Mouse (Mus musculus) embryonic stem cell, embryonic (primary cell): ENCODE measurements at regions not wholly inside any gene's neighbourhood (a gene's known extent, or its start where the extent isn't known, plus 50 kb on each side); places are given as distances from the start of the nearest gene placed in this dataset.
"Not testable (repeated sequence)": the region's sequence is repeated elsewhere in the genome, so short reads cannot be mapped to it uniquely, and the experiment has no call there.

Experiments used
- CTCF ChIA-PET, 4 experiments: fragments of 300-600 bp in 2 of 4; fragments of 350-600 bp in 2 of 4; sonication (Branson Sonifier 250); formaldehyde crosslinking; loops; one replicate each; lab custom pipeline; 2022; ENCODE audit warnings: inconsistent platforms in 2 of 4; lab: Charles Lee
- POLR2A ChIA-PET, 4 experiments: fragments of 300-600 bp in 2 of 4; fragments of 350-600 bp in 2 of 4; sonication (Branson Sonifier 250); formaldehyde crosslinking; loops; one replicate each; lab custom pipeline; 2022; ENCODE audit warnings: antibody characterized with exemption in 4 of 4, inconsistent platforms in 1 of 4; lab: Charles Lee

GRCm38 (mm10) chr14:35740845-35741244, 70.9 kb downstream of the 4930596D02Rik start:
- POLR2A ChIA-PET = no interaction called here

GRCm38 (mm10) chr14:35730681-35731080, 81.1 kb downstream of the 4930596D02Rik start:
- CTCF ChIA-PET = no interaction called here
- POLR2A ChIA-PET = no interaction called here

More at GRCm38 (mm10) chr14:35740845-35741244, 70.9 kb downstream of the 4930596D02Rik start:
- CTCF ChIA-PET = no interaction called here

GRCm38 (mm10) chr14:35685211-35685610, 126.6 kb downstream of the 4930596D02Rik start:
- CTCF ChIA-PET = no interaction called here
- POLR2A ChIA-PET = interaction anchor here in 1 of 4 experiments (0.6 kb wide), 1 partner anchor 257 kb away, joined by 3 read pairs; no protein-coding TSS in a partner anchor

- ChIA-PET POLR2A (interaction anchor here in 1 of 4 experiments (1.4 kb wide), 1 partner anchor 9 kb away, joined by 5 read pairs; no protein-coding TSS in a partner anchor), CTCF (no interaction called here)
Observed at GRCm38 (mm10) chr14:35673090-35673489, 138.7 kb downstream of the 4930596D02Rik start.

GRCm38 (mm10) chr14:35650381-35650780, 161.4 kb downstream of the 4930596D02Rik start:
- ChIA-PET CTCF (no interaction called here), POLR2A (no interaction called here)

GRCm38 (mm10) chr14:35649658-35650057, 162.1 kb downstream of the 4930596D02Rik start:
- POLR2A ChIA-PET, CTCF ChIA-PET: not testable (repeated sequence)
